Mouse (Mus musculus) neural tube, embryonic 13.5 days (tissue): ENCODE data around the gene Trim11. TPM values are rescaled to one million over a fixed set of nuclear protein-coding genes. Genes with fewer than 3 reads are reported as not detected.
A peak's percentile ranks its signal among the peaks of the same experiment; 100 is the strongest.
"Not testable (repeated sequence)": the region's sequence is repeated elsewhere in the genome, so short reads cannot be mapped to it uniquely, and the experiment has no call there.

ENCODE experiments used
- ATAC-seq: fragments of 200-750 bp; cut with Nextera tagmentation; 2 replicates; pipeline ENCODE4 v1.8.0; 2017; ENCODE audit warnings: low read depth, mild to moderate bottlenecking, moderate TSS enrichment, moderate library complexity
- H3K27ac ChIP-seq: fragments of 300-500 bp; sonication (generic); replicated peaks from 2 replicates; pipeline ENCODE4 v1.5.1; 2015; ENCODE audit warnings: moderate library complexity, mild to moderate bottlenecking, inconsistent platforms
- H3K27me3 ChIP-seq: fragments of 300-500 bp; sonication (generic); 2 replicates; pipeline ENCODE4 v1.6.1; 2015; ENCODE audit warnings: mild to moderate bottlenecking, inconsistent platforms
- H3K36me3 ChIP-seq: fragments of 300-500 bp; sonication (generic); 2 replicates; pipeline ENCODE4 v1.6.1; 2015; ENCODE audit warnings: mild to moderate bottlenecking, inconsistent platforms
- H3K4me1 ChIP-seq: fragments of 300-500 bp; sonication (generic); replicated peaks from 2 replicates; pipeline ENCODE4 v1.6.1; 2015; ENCODE audit warnings: inconsistent platforms
- H3K4me2 ChIP-seq: fragments of 300-500 bp; sonication (generic); 2 replicates; pipeline ENCODE4 v1.6.1; 2015; ENCODE audit warnings: inconsistent platforms, mild to moderate bottlenecking, moderate library complexity
- H3K4me3 ChIP-seq: fragments of 300-500 bp; sonication (generic); 2 replicates; pipeline ENCODE4 v1.5.1; 2015; ENCODE audit warnings: mild to moderate bottlenecking, inconsistent platforms
- H3K9ac ChIP-seq: fragments of 300-500 bp; sonication (generic); 2 replicates; pipeline ENCODE4 v1.6.1; 2015; ENCODE audit warnings: moderate library complexity, mild to moderate bottlenecking, inconsistent platforms
- H3K9me3 ChIP-seq: fragments of 300-500 bp; sonication (generic); 2 replicates; pipeline ENCODE4 v1.6.1; 2016; ENCODE audit warnings: inconsistent platforms
- WGBS: fragments of 180-500 bp; shearing (Covaris S2); methylation state at CpG from one replicate; pipeline ENCODE4 v1.1.7; 2015; 5-methylcytosine and 5-hydroxymethylcytosine counted together
- polyA plus RNA-seq: library from polyadenylated mRNA; unstranded; fragments of >200 nt; fragmentation: Nextera tagmentation; extraction: Ambion mirVana; gene quantifications from 2 replicates; pipeline ENCODE4 v1.2.1, GENCODE M21; 2015

Gene Trim11
- polyA plus RNA-seq, 1 experiment from 2014 or later = 19.7 TPM

- H3K4me2 ChIP-seq = peak within 1 kb of the TSS; percentile 58
- ATAC-seq = peak; percentile 92
- under 1% methylated on average over 48 of the region's 48 CpGs for WGBS
- no peaks in the 10 kb centered on the region for H3K36me3 ChIP-seq
- no peaks in the 10 kb centered on the region for H3K9me3 ChIP-seq
- H3K27me3 ChIP-seq = no peaks in the 10 kb centered on the region
- H3K4me1 ChIP-seq = peaks cover 54% of the 10 kb centered on the region
- H3K27ac ChIP-seq = peak within 1 kb of the TSS; percentile 100
- H3K4me3 ChIP-seq = peak within 1 kb of the TSS; percentile 64
- H3K9ac ChIP-seq = peak within 1 kb of the TSS; percentile 96
Observed at GRCm38 (mm10) chr11:58948542-58949479, 29.1 kb upstream of the Trim11 start, which contains the start of gene Hist3h2ba. TSS of gene Hist3h2ba (plus strand) at chr11:58948920.

GRCm38 (mm10) chr11:58949480-58950431, 28.1 kb upstream of the Trim11 start:
- 3% methylated on average over 20 of the region's 20 CpGs for WGBS
- Histone ChIP-seq H3K4me3 (peak overlapping the region; percentile 64), H3K4me2 (peak overlapping the region; percentile 58), H3K36me3 (no peaks in the 10 kb centered on the region), H3K27ac (peak overlapping the region; percentile 100), H3K9me3 (no peaks in the 10 kb centered on the region), H3K4me1 (peaks cover 47% of the 10 kb centered on the region), H3K27me3 (no peaks in the 10 kb centered on the region), H3K9ac (peak overlapping the region; percentile 96)
- ATAC-seq = peak; percentile 68

- peak overlapping the region; percentile 58 for H3K4me2 ChIP-seq
- H3K9ac ChIP-seq = peak overlapping the region; percentile 96
- no peaks in the 10 kb centered on the region for H3K36me3 ChIP-seq
- H3K27ac ChIP-seq = peak overlapping the region; percentile 100
- H3K27me3 ChIP-seq = no peaks in the 10 kb centered on the region
- peak overlapping the region; percentile 64 for H3K4me3 ChIP-seq
- ATAC-seq = no peak
- H3K4me1 ChIP-seq = peaks cover 53% of the 10 kb centered on the region
- WGBS = 60% methylated on average over 5 of the region's 5 CpGs
- no peaks in the 10 kb centered on the region for H3K9me3 ChIP-seq
Observed at GRCm38 (mm10) chr11:58951210-58951609, 26.7 kb upstream of the Trim11 start.

GRCm38 (mm10) chr11:58953351-58954169, 24.3 kb upstream of the Trim11 start:
- 1% methylated on average over 33 of the region's 33 CpGs for WGBS
- Histone ChIP-seq H3K4me1 (peaks cover 60% of the 10 kb centered on the region), H3K27me3 (no peaks in the 10 kb centered on the region), H3K27ac (peak overlapping the region; percentile 100), H3K36me3 (0 out of 2 replicates have a peak, but pooled peaks cover 14% of the 10 kb centered on the region), H3K9me3 (no peaks in the 10 kb centered on the region), H3K9ac (peak overlapping the region; percentile 99), H3K4me3 (peak overlapping the region; percentile 74), H3K4me2 (peak overlapping the region; percentile 87)
- no peak; the same call in none of the 2 replicates for ATAC-seq

GRCm38 (mm10) chr11:58954170-58954419, 23.8 kb upstream of the Trim11 start:
- Histone ChIP-seq H3K9ac (peak overlapping the region; percentile 99), H3K4me2 (peak overlapping the region; percentile 87), H3K4me3 (peak overlapping the region; percentile 74), H3K4me1 (peaks cover 65% of the 10 kb centered on the region), H3K36me3 (0 out of 2 replicates have a peak, but pooled peaks cover 15% of the 10 kb centered on the region), H3K27ac (peak overlapping the region; percentile 100)
- not testable (repeated sequence) for H3K9me3 ChIP-seq, H3K27me3 ChIP-seq
- peak; percentile 17; the same call in 1 of the 2 replicates for ATAC-seq
- WGBS = under 1% methylated on average over 17 of the region's 17 CpGs

- Histone ChIP-seq H3K9me3 (no peaks in the 10 kb centered on the region), H3K36me3 (0 out of 2 replicates have a peak, but pooled peaks cover 15% of the 10 kb centered on the region), H3K9ac (peak within 1 kb of the TSS; percentile 99), H3K27ac (peak within 1 kb of the TSS; percentile 100), H3K4me3 (peak within 1 kb of the TSS; percentile 74), H3K4me2 (peak within 1 kb of the TSS; percentile 87), H3K27me3 (no peaks in the 10 kb centered on the region), H3K4me1 (peaks cover 70% of the 10 kb centered on the region)
- WGBS = under 1% methylated on average over 49 of the region's 49 CpGs
- ATAC-seq = peak; percentile 92
Observed at GRCm38 (mm10) chr11:58954420-58955142, 23.3 kb upstream of the Trim11 start, which contains the start of the genes Hist3h2a and Trim17. TSS of gene Hist3h2a (plus strand) at chr11:58954685. TSS of gene Trim17 (plus strand) at chr11:58954685.

DNA sequence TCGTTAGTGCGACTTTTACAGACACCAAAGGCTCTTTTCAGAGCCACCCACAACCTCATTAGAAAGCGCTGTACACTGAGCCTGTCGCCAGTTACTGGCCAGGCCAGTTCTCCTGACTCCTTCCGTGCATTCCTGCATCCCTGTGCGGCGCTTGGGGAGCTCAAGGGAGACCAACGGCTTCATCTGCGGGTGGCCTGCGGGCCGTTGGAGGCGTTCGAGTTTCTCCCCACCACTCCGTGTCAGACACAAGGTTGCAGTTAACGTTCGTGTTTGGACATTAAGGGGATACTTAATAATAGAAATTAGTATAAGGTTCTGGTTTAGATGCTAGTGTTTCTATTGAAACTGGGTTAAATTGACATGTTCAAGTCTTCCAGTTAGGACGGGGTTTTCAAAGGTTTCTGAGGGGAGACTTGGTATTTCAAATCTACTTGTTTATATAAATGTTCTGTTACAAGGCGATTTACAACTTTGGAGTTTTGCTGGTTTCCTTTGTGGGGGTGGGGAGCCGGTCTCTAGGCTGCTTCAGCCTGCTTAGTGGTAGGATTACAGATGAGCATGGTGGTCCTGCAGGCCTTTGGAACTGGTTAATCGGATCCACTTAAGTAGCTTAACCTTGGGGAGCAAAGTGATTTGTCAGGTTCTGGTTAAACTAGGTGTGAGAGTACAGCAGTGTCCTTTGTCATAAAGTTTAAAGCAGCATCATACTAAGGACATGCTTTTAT, 22.6 kb upstream of the Trim11 start:
- peak overlapping the region; percentile 95 for H3K9ac ChIP-seq
- H3K36me3 ChIP-seq = 0 out of 2 replicates have a peak, but pooled peaks cover 15% of the 10 kb centered on the region
- peak overlapping the region; percentile 87 for H3K4me2 ChIP-seq
- no peak; the same call in 1 of the 2 replicates for ATAC-seq
- H3K27ac ChIP-seq = peak overlapping the region; percentile 100
- H3K4me1 ChIP-seq = peaks cover 71% of the 10 kb centered on the region
- WGBS = under 1% methylated on average over 20 of the region's 20 CpGs
- no peaks in the 10 kb centered on the region for H3K27me3 ChIP-seq
- H3K9me3 ChIP-seq = no peaks in the 10 kb centered on the region
- peak overlapping the region; percentile 74 for H3K4me3 ChIP-seq

GRCm38 (mm10) chr11:58955868-58956257, 22.0 kb upstream of the Trim11 start:
- WGBS = 23% methylated on average over 8 of the region's 8 CpGs
- Histone ChIP-seq H3K4me1 (peaks cover 65% of the 10 kb centered on the region), H3K4me3 (peak overlapping the region; percentile 74), H3K27me3 (no peaks in the 10 kb centered on the region), H3K9ac (peak overlapping the region; percentile 95), H3K4me2 (peak overlapping the region; percentile 87), H3K36me3 (0 out of 2 replicates have a peak, but pooled peaks cover 15% of the 10 kb centered on the region), H3K27ac (peak overlapping the region; percentile 100), H3K9me3 (no peaks in the 10 kb centered on the region)
- no peak for ATAC-seq

GRCm38 (mm10) chr11:58957226-58957914, 20.5 kb upstream of the Trim11 start:
- H3K4me2 ChIP-seq = peak overlapping the region; percentile 87
- peaks cover 9% of the 10 kb centered on the region for H3K27me3 ChIP-seq
- 0 out of 2 replicates have a peak, but pooled peaks cover 15% of the 10 kb centered on the region for H3K36me3 ChIP-seq
- peak overlapping the region; percentile 74 for H3K4me3 ChIP-seq
- ATAC-seq = no peak
- H3K4me1 ChIP-seq = peaks cover 51% of the 10 kb centered on the region
- no peaks in the 10 kb centered on the region for H3K9me3 ChIP-seq
- H3K9ac ChIP-seq = peak overlapping the region; percentile 95
- WGBS = 87% methylated on average over 5 of the region's 5 CpGs
- no peak overlapping the region for H3K27ac ChIP-seq
